Mouse (Mus musculus): ENCODE measurements around the gene Fxyd3. TPM values are rescaled to one million over a fixed set of nuclear protein-coding genes. Genes with fewer than 3 reads are reported as not detected.
A peak's percentile ranks its signal among the peaks of the same experiment; 100 is the strongest.

The Fxyd3 gene
- polyA plus RNA-seq, 1 experiment: not detected

DNA sequence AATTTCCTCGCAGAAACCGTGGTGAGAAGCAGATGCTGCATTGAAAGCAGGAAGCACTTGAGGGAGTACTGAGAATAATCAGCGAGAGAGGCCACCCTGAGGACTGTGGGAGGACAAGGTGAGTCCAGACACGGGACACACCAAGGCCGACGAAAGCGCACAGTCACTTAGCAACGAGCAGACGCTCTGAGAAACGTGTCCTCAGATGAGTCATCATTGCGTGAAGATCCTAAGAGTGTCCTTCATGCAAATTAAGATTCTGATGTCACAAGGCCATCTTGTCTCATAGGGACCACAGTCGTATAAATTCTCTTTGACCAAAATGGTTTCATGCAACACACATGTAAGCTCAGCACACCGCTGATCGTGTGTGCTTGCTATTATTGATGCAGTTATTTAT, 24.3 kb upstream of the Fxyd3 start:
- peaks cover 9% of the 10 kb centered on the region for H3K4me1 ChIP-seq (ENCODE audit: control insufficient read depth, insufficient read depth, low read length)
- no peak overlapping the region for H3K27ac ChIP-seq (ENCODE audit: insufficient read depth, low read depth, low read length)
- TF ChIP-seq POLR2A (IDR thresholded peaks at IDR 0.05; ENCODE audit: borderline replicate concordance, low read depth, low read length) (no peak), CTCF (IDR thresholded peaks at IDR 0.05; ENCODE audit: low read depth, low read length) (no peak)
- H3K4me3 ChIP-seq (ENCODE audit: insufficient read depth, low read length): no peak overlapping the region

DNA sequence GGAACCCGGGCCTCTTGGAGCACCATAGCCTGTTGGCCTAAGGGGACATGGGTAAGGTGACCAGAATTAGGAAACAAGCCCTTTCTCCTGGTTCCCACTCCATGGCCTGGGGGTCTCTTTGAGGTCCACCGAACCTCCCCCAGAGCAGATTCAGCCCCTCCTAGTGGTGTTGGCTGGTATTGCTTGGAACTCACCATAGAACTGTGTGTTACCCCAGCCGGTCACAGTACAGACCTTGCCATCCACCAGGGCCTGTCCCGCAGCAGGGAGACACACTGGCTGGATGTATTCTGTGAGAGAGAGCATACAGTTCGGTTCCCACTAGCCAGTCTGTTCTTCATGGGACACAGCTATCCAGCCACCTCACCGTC, 23.1 kb upstream of the Fxyd3 start:
- peaks cover 6% of the 10 kb centered on the region; the same call in 1 of the 2 replicates for H3K4me1 ChIP-seq (ENCODE audit: control insufficient read depth, insufficient read depth, low read length)
- TF ChIP-seq POLR2A (IDR thresholded peaks at IDR 0.05; ENCODE audit: borderline replicate concordance, low read depth, low read length): no peak
- no peak for TF ChIP-seq CTCF (IDR thresholded peaks at IDR 0.05; ENCODE audit: low read depth, low read length)
- H3K4me3 ChIP-seq (ENCODE audit: insufficient read depth, low read length): no peak overlapping the region
- no peak overlapping the region for H3K27ac ChIP-seq (ENCODE audit: insufficient read depth, low read depth, low read length)

DNA sequence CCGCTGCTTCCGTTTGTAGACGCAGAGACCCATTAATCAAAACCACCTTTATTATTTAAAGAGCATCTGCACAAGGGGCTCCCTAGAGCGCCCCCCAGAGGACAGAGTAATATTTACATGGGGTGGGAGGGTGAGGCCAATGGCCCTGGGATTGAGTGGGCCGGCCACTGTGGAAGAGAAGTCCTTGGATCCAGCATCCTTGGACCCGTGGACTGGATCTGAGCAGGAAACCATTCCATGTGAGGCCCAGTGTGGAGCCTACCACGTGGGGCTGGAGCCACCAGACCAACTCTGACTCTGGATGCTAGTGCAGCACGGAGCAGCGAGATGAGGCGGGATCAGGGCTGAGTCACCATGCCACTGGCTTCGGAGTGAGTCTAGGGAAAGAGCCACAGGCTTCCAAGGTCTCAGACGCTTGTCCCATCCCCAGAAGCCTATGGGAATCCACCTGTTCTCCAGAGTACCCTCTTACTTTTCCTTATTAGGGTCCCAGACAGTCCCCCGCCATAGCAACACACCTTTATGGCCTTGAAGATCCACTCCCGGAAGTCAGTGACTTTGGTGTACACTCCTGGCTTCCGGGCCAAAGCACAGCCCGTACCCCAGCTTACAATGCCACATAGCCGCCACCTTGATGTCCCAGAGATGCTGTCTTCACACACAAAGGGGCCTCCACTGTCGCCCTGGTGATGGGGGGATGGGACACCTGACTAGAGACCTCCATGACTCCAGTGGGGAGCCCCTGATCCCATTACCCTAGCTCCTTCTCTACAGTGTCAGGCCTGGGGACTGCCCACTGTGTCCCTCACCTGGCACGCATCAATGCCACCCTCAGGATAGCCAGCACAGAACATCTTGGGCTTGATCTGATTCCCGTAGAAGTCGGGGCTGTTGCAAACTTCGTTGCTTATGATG, 22.4 kb upstream of the Fxyd3 start:
- TF ChIP-seq CTCF (IDR thresholded peaks at IDR 0.05; ENCODE audit: low read depth, low read length) (peak; percentile 23; the same call in 1 of the 2 replicates), POLR2A (IDR thresholded peaks at IDR 0.05; ENCODE audit: borderline replicate concordance, low read depth, low read length) (no peak)
- Histone ChIP-seq H3K27ac (ENCODE audit: insufficient read depth, low read depth, low read length) (no peak overlapping the region), H3K4me1 (ENCODE audit: control insufficient read depth, insufficient read depth, low read length) (peaks cover 6% of the 10 kb centered on the region; the same call in 1 of the 2 replicates), H3K4me3 (ENCODE audit: insufficient read depth, low read length) (no peak overlapping the region)

DNA sequence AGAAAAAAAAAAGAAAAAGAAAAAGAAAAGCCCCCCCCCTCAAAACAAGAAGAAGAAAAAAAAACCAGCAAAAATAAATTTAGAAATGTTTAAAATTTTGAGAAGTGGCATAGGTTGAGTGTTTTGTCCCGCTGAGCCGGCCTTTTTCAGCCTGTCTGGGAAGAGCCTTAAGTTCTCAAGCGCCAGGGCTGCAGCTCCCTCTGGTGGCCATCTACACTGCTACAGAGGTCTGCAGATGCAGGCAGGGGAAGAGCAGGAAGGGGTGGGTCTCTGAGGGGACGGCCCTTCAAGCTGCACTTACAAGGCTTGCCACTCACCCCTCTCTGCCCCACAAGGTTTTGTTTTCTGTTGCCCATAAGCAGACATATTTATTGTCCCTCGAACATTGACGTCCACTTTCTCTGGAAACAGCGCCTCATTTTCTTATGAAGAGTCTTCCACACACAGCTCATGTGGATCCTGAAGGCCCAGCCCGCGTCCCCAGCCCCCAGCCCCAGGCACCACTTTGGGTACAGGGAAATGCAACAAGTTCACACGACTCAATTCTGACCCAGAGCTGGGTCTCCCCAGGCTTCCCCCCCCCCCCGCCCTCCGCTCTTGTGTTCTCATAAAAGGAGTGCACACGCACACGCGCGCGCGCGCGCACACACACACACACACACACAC, 21.2 kb upstream of the Fxyd3 start:
- no peak overlapping the region for H3K27ac ChIP-seq (ENCODE audit: insufficient read depth, low read depth, low read length)
- TF ChIP-seq POLR2A (IDR thresholded peaks at IDR 0.05; ENCODE audit: borderline replicate concordance, low read depth, low read length): no peak
- TF ChIP-seq CTCF (IDR thresholded peaks at IDR 0.05; ENCODE audit: low read depth, low read length): peak; percentile 88

DNA sequence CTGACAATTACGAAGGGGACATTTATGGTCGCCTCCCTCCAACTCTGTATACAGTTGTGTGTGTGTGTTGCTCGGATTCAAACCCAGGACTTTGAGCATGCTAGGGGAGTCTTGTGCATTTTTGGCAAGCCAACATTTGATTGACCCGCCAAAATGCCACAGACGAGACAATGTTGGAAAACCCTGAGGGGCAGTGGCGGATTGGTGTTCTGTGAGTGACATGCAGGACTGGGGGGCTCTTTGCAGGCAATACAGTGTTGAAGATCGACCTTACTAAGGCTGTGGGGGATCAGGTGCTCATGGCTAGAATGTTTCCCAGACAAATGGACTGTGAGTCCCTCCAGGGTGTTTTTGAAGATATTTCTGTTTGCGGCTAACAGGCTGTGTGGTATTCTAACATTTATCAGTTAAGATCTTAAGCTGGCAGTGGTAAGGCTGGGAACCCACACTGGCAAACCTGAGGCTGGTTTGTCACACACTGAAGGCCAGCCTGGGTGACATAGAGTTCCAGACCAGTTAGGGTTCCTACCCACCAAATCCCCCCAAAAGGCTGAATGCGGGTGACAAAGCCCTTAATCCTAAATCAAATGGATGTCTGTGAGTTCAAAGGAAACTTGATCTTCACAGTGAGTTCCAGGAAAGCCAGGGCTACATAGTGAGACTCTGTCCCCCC, 20.5 kb upstream of the Fxyd3 start:
- Histone ChIP-seq H3K4me3 (ENCODE audit: insufficient read depth, low read length) (no peak overlapping the region), H3K27ac (ENCODE audit: insufficient read depth, low read depth, low read length) (no peak overlapping the region), H3K4me1 (ENCODE audit: control insufficient read depth, insufficient read depth, low read length) (peaks cover 6% of the 10 kb centered on the region; the same call in 1 of the 2 replicates)
- TF ChIP-seq POLR2A (IDR thresholded peaks at IDR 0.05; ENCODE audit: borderline replicate concordance, low read depth, low read length) (no peak), CTCF (IDR thresholded peaks at IDR 0.05; ENCODE audit: low read depth, low read length) (no peak)

More for the DNA sequence above, 21.2 kb upstream of the Fxyd3 start:
- Histone ChIP-seq H3K4me3 (ENCODE audit: insufficient read depth, low read length) (no peak overlapping the region), H3K4me1 (ENCODE audit: control insufficient read depth, insufficient read depth, low read length) (peaks cover 6% of the 10 kb centered on the region; the same call in 1 of the 2 replicates)

DNA sequence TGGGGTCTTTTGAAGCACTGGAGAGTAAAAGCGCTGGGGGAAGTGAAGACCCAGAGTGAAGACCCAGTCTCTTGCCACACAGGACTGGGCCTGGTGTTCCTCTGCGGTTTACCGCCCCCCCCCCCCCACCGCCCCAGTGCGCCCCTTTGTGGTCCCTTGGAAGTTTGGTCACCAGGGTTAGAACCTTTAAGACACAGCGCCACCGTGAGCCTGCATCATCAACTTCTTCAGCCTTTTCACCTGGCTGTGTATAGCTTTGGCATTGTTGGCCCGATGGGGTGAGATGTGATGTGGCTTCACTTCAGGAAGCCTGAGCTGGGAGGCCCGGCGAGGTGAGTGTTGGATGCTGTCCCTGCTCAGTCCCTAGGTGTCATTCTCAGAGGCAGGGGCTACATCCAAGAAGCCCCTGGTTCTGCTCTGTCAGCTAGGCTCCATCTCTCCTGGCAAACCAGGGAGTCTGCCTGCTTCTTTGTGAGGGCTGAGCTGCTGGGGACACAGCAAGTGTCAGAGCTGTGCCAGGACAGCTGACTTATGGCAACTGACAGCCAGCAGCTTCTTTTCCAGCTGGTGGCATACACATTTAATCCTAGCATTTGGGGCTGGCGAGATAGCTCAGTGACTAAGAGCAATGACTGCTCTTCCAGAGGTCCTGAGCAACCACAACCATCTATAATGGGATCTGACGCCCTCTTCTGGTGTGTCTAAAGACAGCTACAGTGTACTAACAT, 18.4 kb upstream of the Fxyd3 start:
- H3K4me1 ChIP-seq (ENCODE audit: control insufficient read depth, insufficient read depth, low read length): peaks cover 3% of the 10 kb centered on the region
- no peak for TF ChIP-seq CTCF (IDR thresholded peaks at IDR 0.05; ENCODE audit: low read depth, low read length)
- H3K27ac ChIP-seq (ENCODE audit: insufficient read depth, low read depth, low read length): no peak overlapping the region
- H3K4me3 ChIP-seq (ENCODE audit: insufficient read depth, low read length): no peak overlapping the region

DNA sequence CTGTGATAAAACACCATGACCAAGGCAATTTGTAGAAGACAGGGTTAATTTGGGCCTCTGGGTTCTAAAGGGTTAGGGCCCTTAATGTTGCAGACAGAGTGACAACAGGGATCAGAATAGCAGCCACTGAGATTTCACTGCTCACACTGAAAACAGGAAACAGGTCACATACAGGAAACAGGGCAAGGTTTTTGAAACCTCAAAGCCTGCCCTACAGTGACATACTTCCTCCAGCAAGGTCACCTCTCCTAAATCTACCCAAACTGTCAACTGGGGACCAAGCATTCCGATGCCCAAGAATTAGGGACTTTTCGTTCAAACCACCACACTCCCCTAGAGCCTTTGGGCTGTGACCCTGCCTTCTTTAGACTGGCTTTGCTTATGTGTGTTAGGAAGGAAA, 13.2 kb upstream of the Fxyd3 start:
- peaks cover 28% of the 10 kb centered on the region for H3K4me1 ChIP-seq (ENCODE audit: control insufficient read depth, insufficient read depth, low read length)
- H3K4me3 ChIP-seq (ENCODE audit: insufficient read depth, low read length): no peak overlapping the region
- H3K27ac ChIP-seq (ENCODE audit: insufficient read depth, low read depth, low read length): peak overlapping the region; percentile 72
- no peak for TF ChIP-seq CTCF (IDR thresholded peaks at IDR 0.05; ENCODE audit: low read depth, low read length)

DNA sequence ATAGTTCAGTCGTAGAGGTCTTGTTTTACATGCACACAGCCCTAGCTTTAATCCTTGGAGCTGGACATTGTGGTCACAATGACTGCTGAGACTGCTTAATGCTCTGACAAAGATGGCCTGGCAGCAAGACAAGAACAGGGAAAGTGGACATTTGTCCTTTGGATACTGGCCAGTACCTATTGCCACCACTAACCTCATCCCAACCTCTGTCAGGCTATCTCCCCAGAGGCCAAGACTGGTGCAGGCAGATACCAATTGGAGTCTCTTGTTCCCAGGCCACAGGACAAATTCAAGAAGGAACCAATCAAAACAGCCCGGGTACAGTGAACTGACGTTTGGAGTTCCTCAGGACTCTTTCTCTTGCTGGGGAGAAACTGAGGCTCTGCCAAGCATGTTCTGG, 11.7 kb upstream of the Fxyd3 start:
- H3K27ac ChIP-seq (ENCODE audit: insufficient read depth, low read depth, low read length): no peak overlapping the region
- no peak overlapping the region for H3K4me3 ChIP-seq (ENCODE audit: insufficient read depth, low read length)
- TF ChIP-seq POLR2A (IDR thresholded peaks at IDR 0.05; ENCODE audit: borderline replicate concordance, low read depth, low read length): no peak
- no peak for TF ChIP-seq CTCF (IDR thresholded peaks at IDR 0.05; ENCODE audit: low read depth, low read length)
- peaks cover 28% of the 10 kb centered on the region for H3K4me1 ChIP-seq (ENCODE audit: control insufficient read depth, insufficient read depth, low read length)

DNA sequence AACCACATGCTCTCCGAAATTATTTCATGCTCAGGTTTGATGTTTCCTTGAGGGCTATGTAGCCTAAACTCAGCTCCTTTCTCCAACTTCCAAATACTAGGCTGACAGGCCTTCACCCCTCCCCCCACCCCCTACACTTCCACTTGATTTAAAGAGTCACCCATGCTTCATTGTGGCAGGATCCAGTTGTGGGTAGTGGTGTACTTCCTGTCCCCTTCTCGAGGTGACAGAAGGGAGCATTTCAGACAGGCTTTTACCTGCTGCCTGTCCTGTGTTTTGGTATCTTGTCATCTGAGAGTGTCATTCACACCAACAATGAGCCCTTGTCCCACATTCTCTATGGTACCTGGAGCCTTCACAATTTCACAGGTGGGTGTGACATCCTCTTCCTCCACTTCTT, 10.8 kb upstream of the Fxyd3 start:
- H3K4me1 ChIP-seq (ENCODE audit: control insufficient read depth, insufficient read depth, low read length): peaks cover 28% of the 10 kb centered on the region
- no peak overlapping the region for H3K27ac ChIP-seq (ENCODE audit: insufficient read depth, low read depth, low read length)
- TF ChIP-seq POLR2A (IDR thresholded peaks at IDR 0.05; ENCODE audit: borderline replicate concordance, low read depth, low read length): no peak
- no peak for TF ChIP-seq CTCF (IDR thresholded peaks at IDR 0.05; ENCODE audit: low read depth, low read length)
- no peak overlapping the region for H3K4me3 ChIP-seq (ENCODE audit: insufficient read depth, low read length)

All from bone marrow macrophage, adult 2 months (primary cell).